Mouse (Mus musculus) midbrain, postnatal 0 days (tissue): Measurements from ENCODE around the gene Erg. TPM values are rescaled to one million over a fixed set of nuclear protein-coding genes. Genes with fewer than 3 reads are reported as not detected.

Experiments used
- ATAC-seq: fragments of 200-750 bp; cut with Nextera tagmentation; 2 replicates; pipeline ENCODE4 v1.8.0; 2017; ENCODE audit warnings: moderate number of reproducible peaks, mild to moderate bottlenecking, moderate TSS enrichment, moderate library complexity; ENCODE audit not compliant: low FRiP score
- DNase-seq: peaks from one replicate; pipeline ENCODE4 v3.0.0-alpha.2; 2015; ENCODE audit warnings: low spot score
- H3K27ac ChIP-seq: fragments of 300-500 bp; sonication (generic); 2 replicates; pipeline ENCODE4 v1.5.1; 2014; ENCODE audit warnings: low read depth, mild to moderate bottlenecking, low read length, mixed read lengths
- H3K27me3 ChIP-seq: fragments of 300-500 bp; sonication (generic); 2 replicates; pipeline ENCODE4 v1.6.1; 2014; ENCODE audit warnings: low read length, control low read depth, mixed read lengths; ENCODE audit not compliant: insufficient read depth
- H3K36me3 ChIP-seq: fragments of 300-500 bp; sonication (generic); 2 replicates; pipeline ENCODE4 v1.6.1; 2014; ENCODE audit warnings: low read length, control low read depth, mixed read lengths; ENCODE audit not compliant: insufficient read depth
- H3K4me1 ChIP-seq: fragments of 300-500 bp; sonication (generic); 2 replicates; pipeline ENCODE4 v1.6.1; 2014; ENCODE audit warnings: mild to moderate bottlenecking, control low read depth, antibody characterized with exemption, low read length, mixed read lengths; ENCODE audit not compliant: insufficient read depth
- H3K4me2 ChIP-seq: fragments of 300-500 bp; sonication (generic); 2 replicates; pipeline ENCODE4 v1.6.1; 2014; ENCODE audit warnings: low read depth, mild to moderate bottlenecking, low read length, mixed read lengths; ENCODE audit not compliant: poor library complexity, severe bottlenecking
- H3K4me3 ChIP-seq: fragments of 300-500 bp; sonication (generic); 2 replicates; pipeline ENCODE4 v1.5.1; 2014; ENCODE audit warnings: low read depth, mild to moderate bottlenecking, low read length, moderate library complexity
- H3K9ac ChIP-seq: fragments of 300-500 bp; sonication (generic); replicated peaks from 2 replicates; pipeline ENCODE4 v1.6.1; 2014; ENCODE audit warnings: mild to moderate bottlenecking, low read length, moderate library complexity, mixed read lengths; ENCODE audit not compliant: poor library complexity, severe bottlenecking
- H3K9me3 ChIP-seq: fragments of 300-500 bp; sonication (generic); 2 replicates; pipeline ENCODE4 v1.6.1; 2016; ENCODE audit warnings: low read length, control low read depth
- CTCF ChIP-seq: IDR thresholded peaks from 2 replicates; pipeline ENCODE4 v1.5.1; 2016; ENCODE audit warnings: antibody characterized with exemption, mild to moderate bottlenecking
- whole genome bisulfite sequencing: fragments of 180-500 bp; shearing (Covaris S2); extraction: QIAGEN DNeasy Blood & Tissue Kit; methylation state at CpG from one replicate; pipeline ENCODE4 v1.1.7; 2014; 5-methylcytosine and 5-hydroxymethylcytosine counted together
- polyA plus RNA-seq: library from polyadenylated mRNA; unstranded; fragments of >200 nt; fragmentation: Nextera tagmentation; extraction: Ambion mirVana; gene quantifications from 2 replicates; pipeline ENCODE4 v1.2.1, GENCODE M21; 2015
- total RNA-seq: library from RNA; depleted of rRNA; stranded (reverse); fragments of >200 nt; gene quantifications from 2 replicates; pipeline ENCODE4 v1.2.3, GENCODE M21; 2014

Gene Erg
- total and polyA plus RNA-seq, 2 experiments from 2014 or later, result 0.89 to 4.8 TPM

DNA sequence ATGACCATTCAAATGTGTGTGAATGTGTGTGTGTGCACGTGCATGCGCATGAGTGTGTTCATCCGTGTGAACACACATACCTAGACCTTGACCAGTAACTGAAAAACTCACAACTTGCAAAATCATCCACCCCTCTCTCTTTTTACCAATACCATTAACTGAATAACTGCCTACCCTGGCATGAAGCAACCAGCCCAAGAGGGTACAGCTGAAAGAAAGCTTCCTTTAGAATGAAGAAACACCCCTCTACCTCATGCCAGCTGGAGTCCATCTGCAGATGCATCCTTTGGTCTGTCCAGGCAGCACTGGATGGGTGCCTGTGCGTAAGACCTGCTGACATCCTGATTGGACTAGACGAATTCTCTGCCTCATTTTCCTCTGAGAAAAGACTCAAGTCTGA is 198.1 kb downstream of the Erg start:
- Histone ChIP-seq H3K4me2 (no peak overlapping the region), H3K9ac (no peak overlapping the region), H3K9me3 (no peaks in the 10 kb centered on the region), H3K36me3 (no peaks in the 10 kb centered on the region), H3K4me3 (no peak overlapping the region), H3K27me3 (no peaks in the 10 kb centered on the region), H3K27ac (no peak overlapping the region), H3K4me1 (no peaks in the 10 kb centered on the region)
- ATAC-seq (no peak), DNase-seq (no peak)
- TF ChIP-seq CTCF, result no peak
- WGBS, result 91% methylated on average over 5 of the region's 5 CpGs

DNA sequence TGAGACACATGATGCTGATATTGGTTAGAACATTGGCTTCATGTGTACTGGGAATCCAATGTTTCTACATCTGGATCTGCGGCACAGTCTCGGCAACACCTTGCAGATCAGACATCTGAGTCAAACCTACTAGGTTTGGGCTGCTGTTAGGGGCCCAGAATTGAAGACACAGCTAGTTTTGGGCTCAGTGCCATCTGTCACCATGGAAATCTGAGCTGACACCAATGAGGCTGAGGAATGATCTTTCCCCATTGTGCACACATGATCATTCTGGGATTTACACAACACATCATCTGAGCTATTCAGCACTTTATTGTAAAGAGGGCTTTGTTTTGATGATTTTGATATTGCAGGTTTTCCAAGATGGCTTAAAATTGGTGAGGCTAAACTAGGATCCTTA is 199.4 kb downstream of the Erg start:
- WGBS, result 93% methylated on average over 2 of the region's 2 CpGs
- no peak overlapping the region for H3K9ac ChIP-seq

DNA sequence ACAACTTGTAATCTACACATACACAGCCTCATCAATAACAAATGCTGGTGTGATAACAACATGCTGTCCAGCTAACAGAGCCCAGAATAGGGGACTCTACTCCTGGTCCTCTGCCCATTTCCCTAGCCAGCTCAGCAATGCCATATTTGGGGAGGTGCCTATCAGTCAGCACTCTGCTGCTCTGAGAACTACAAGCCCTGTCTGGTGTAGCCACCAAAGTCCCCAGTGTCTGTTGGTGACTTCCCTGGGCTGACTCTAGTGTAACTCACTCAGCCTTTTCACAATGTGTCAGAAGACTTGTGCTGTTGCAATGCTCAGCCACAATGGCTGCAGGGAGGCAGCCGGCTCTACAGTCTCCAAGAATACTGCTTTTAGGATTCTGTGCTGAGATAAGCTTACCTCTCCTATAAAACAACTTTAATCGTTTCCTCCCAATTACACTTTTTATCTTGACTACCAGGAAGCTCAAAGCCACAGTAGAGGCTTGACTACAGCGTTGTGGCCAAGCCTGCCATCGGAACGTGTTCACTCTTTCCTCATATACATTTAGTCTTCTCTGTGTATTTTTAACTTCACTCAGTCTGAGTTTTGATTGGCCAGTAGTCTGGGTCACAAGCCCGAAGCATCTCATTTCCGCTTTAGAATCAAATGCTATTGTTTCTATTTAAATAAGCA is 201.0 kb downstream of the Erg start:
- 91% methylated on average over 7 of the region's 7 CpGs for WGBS
- ATAC-seq (no peak), DNase-seq (no peak)
- no peaks in the 10 kb centered on the region for H3K4me1 ChIP-seq
- H3K9me3 ChIP-seq, result no peaks in the 10 kb centered on the region
- no peaks in the 10 kb centered on the region for H3K27me3 ChIP-seq
- no peak overlapping the region for H3K27ac ChIP-seq
- H3K9ac ChIP-seq, result no peak overlapping the region
- no peak for TF ChIP-seq CTCF
- H3K4me3 ChIP-seq, result no peak overlapping the region
- no peaks in the 10 kb centered on the region for H3K36me3 ChIP-seq
- no peak overlapping the region for H3K4me2 ChIP-seq

More for the DNA sequence above, 199.4 kb downstream of the Erg start:
- H3K36me3 ChIP-seq, result no peaks in the 10 kb centered on the region
- no peaks in the 10 kb centered on the region for H3K4me1 ChIP-seq
- no peak overlapping the region for H3K4me3 ChIP-seq
- H3K27me3 ChIP-seq, result no peaks in the 10 kb centered on the region
- no peak overlapping the region for H3K27ac ChIP-seq
- H3K9me3 ChIP-seq, result no peaks in the 10 kb centered on the region
- DNase-seq (peak; percentile 48), ATAC-seq (no peak)
- no peak overlapping the region for H3K4me2 ChIP-seq
- TF ChIP-seq CTCF, result no peak

DNA sequence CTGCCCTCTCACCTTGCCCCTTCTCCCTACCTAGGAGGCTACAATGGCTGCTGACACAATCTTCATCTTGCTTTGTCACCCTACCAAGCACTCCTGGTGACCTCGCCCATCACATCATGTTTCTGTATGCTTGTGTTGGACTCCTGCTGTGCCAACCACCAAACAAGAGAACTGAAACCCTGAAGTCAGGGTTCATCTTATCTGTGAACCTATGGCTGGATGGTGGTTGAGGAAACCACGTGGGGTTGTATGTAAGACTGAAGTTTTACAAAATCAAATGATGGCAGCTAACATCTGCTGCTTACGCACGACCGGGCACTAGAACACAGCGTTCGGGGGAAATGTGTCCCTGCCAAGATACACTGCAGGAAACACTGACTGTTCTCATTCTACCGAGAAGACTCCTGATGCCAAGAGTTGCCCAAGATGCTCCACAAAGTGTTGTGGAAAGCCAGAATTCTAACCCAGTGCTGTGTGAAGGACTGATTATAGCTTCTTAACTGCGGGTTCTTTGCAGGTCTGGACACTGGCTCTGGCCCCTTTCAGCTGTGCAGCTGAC is 201.7 kb downstream of the Erg start:
- TF ChIP-seq CTCF, result no peak
- H3K4me1 ChIP-seq, result no peaks in the 10 kb centered on the region
- H3K27me3 ChIP-seq, result no peaks in the 10 kb centered on the region
- no peak overlapping the region for H3K9ac ChIP-seq
- H3K27ac ChIP-seq, result no peak overlapping the region
- DNase-seq (no peak), ATAC-seq (no peak)
- H3K4me2 ChIP-seq, result no peak overlapping the region
- WGBS, result 93% methylated on average over 9 of the region's 9 CpGs
- no peaks in the 10 kb centered on the region for H3K9me3 ChIP-seq
- H3K4me3 ChIP-seq, result no peak overlapping the region
- H3K36me3 ChIP-seq, result no peaks in the 10 kb centered on the region

GRCm38 (mm10) chr16:95382251-95382650 is 204.1 kb downstream of the Erg start:
- no peak for ATAC-seq
- Histone ChIP-seq H3K36me3 (no peaks in the 10 kb centered on the region), H3K9me3 (no peaks in the 10 kb centered on the region), H3K4me1 (no peaks in the 10 kb centered on the region), H3K4me2 (no peak overlapping the region), H3K27ac (no peak overlapping the region), H3K4me3 (no peak overlapping the region), H3K27me3 (no peaks in the 10 kb centered on the region), H3K9ac (no peak overlapping the region)
- TF ChIP-seq CTCF, result no peak
- WGBS, result 84% methylated on average over 5 of the region's 5 CpGs
- DNase-seq, result no peak

DNA sequence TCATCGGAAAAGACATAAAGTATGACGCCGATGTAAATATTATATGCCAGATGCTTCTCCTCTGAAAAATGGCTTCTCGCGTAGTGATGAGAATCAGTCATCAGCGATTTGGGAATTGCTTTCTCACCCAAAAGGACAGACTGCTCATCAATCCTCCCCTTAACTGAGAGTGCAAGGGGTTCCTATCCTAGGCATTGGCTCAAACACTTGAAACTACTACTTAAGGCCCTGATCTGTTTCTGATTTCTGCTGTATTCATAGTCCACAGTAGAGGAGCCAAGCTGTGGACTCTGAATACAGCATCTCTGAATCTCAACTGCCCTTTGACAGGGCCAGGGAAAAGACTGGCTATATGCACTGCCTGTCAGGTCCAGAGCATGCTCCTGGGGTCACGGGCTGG is 209.6 kb downstream of the Erg start:
- Histone ChIP-seq H3K9ac (no peak overlapping the region), H3K27me3 (no peaks in the 10 kb centered on the region), H3K36me3 (no peaks in the 10 kb centered on the region), H3K9me3 (no peaks in the 10 kb centered on the region), H3K4me3 (no peak overlapping the region), H3K4me2 (no peak overlapping the region), H3K4me1 (no peaks in the 10 kb centered on the region), H3K27ac (no peak overlapping the region)
- no peak for ATAC-seq
- TF ChIP-seq CTCF, result no peak
- no peak for DNase-seq
- WGBS, result 93% methylated on average over 7 of the region's 7 CpGs
